Mouse (Mus musculus) retina, embryonic 14.5 days (tissue): ENCODE results near the gene Fgf12.

ENCODE experiments used
- DNase-seq: peaks from one replicate; pipeline ENCODE4 v3.0.0-alpha.2; 2015; ENCODE audit warnings: low spot score

Gene Fgf12

DNA sequence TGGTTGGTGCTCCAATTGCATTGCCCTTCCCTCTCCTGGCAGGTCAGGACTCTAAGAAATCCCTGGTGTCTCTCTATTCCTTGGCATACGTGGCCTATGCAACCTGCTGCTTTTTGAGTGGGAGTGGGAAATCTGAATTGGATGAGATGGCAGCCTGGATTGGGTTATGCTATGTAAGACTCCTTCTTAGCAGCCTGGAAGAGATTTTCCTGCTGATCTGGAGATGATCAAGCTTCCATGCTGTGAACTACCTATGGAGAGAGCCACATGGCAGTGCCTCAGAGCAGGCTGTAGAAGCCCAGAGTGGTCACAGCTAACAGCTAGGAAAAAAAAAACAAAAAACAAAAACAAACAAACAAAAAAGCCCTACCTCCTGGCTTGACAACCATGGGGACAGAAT, 277.3 kb downstream of the Fgf12 start:
- no peak for DNase-seq

DNA sequence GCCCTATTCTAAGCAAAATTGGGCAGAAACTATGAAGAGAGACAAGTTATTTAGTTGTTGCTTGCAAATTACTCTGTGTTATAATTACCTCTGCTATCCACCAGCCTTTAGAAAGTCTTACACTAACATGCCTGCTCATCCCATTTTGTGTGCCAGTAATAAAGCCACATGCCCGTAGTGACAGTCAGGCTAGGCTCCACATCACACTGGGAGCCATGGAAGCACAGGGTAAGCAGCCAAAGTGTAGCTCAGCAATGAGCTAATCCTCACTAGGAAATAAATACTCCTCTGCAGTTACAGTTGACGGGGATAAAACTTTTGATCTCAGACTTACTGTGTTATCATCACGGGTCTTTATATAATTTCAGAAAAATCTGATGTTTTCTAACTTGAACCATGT, 298.0 kb downstream of the Fgf12 start:
- DNase-seq: no peak

DNA sequence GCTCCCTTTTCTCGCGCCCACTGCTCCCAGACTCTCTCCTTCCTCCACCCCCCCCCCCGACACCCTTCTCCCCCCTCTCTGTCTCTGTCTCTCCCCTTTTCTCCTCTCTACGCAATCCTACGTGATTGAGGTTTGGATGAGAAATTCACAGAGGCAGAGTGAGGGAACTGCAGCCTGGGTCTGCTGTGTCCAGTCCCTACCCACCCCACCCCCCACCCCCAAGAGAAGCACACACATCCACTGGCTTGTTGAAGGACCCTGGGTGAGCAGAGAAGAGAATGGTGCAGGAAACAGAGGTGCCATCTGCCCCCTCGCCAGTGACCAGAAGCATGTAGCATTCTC, 305.8 kb downstream of the Fgf12 start:
- DNase-seq: peak; percentile 64

DNA sequence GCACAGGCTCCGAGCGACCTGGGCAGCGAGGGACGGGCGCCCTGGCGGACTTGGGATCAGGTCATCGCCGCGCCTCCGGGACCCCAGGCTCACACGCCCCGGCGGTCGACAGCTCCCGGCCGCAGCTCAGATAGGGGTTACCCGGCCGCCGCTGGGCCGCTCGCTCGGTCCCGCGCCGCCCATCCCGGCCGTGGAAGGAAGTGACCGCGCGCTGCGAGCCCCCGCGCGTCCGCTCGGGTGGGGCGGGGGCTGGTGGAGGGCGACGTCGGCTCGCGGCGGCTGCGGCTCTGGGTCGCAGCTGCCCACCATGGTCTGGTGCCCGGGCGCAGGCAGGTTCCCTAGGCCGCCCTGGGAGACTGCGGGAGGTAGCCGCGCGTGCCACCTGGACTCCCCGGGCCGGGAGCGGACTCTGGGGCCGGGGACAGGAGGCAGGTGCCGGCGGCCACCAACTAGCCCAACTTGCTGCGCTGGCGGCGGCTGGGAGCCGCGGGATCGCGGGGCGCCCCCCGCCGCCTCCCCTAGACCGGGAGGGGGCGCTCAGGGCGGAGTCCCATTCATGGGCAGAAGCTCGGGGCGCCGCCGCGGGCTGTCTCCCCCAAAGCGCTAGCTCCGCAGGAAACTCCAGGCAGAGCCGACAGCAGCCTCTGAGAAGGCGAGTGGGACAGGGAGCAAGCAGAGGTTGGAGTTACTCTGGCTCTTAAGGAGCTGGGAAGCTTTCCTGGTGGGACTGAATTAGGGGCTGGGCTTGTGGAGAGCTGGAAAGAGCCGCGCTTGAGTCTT, 306.3 kb downstream of the Fgf12 start:
- DNase-seq: peak; percentile 65

DNA sequence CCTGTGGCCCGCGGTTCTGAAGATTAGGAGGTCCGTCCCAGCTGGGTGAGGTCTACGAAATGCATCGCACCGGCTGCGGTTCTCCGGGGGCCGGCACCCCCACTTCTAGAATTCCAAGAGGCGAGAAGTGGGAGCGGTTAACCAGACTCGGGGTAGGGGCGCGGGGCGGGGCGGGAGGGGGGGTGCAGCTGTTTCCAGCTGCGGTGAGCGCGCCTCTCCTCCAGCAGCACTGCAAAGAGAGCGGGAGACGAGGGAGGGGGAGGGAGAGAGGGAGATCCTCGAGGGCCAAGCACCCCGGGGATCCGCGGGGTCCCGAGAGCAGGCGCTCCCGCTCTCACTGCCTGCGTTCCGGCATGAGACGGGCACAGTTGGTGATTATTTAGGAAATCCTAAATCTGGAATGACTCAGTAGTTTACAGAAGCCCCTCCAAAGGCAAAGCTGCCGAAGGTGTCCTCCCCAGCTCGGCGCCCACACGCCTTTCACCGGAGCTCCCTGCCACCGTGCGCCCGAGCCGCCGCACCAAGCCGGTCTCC, 307.0 kb downstream of the Fgf12 start:
- DNase-seq: no peak

DNA sequence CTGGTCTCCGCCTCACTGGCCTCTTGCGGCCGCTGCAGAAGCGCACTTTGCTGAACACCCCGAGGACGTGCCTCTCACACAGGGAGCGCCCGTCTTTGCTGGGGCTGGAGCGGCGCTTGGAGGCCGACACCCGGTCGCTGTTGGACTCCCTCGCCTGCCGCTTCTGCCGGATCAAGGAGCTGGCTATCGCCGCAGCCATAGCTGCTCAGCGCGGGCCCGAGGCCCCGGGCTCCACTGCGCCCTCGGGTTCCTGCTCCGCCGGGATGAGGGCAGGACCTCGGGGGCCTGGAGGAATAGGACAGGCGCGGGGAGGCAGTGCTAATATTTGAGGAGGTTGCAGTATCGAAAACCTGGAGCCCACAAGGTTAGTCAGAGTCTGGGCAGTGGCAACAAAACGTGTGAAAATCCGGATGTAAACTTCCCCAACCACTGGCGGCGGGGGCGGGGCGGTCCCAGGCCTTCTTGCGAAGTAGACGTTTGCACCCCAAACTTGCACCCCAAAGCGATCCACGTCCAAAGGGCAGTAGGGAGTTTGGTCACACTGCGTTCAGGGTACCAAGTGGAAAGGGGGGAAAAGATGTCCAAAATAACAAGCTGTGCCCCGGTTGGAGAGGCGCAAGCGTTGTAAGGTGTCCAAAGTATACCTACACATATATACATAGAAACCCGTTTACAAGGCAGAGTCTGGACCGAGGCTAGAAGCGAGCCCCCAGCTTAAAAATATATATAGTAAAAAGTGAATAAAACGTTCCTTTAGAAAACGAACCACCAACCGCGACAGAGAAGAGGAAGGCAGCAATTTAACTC, 307.7 kb downstream of the Fgf12 start:
- peak; percentile 66 for DNase-seq

DNA sequence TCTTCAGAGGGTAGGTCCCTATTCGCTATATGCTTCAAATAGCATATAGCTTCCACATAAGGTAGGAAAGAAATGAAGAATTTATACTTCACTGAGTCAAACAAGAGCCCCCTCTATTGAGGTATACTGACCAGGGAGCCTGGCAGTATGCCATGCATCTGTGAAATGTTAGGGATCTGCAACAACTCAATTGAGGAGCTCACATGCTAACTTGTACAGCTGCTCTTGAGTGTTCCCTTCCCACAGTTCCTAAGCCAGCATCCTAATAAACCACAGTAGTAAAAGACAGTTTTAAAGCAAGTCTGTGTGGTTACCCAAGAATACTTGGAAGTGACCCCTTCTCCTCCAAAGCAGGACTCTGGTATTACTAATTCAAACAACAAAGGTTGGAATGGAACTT, 331.3 kb downstream of the Fgf12 start:
- DNase-seq: no peak

DNA sequence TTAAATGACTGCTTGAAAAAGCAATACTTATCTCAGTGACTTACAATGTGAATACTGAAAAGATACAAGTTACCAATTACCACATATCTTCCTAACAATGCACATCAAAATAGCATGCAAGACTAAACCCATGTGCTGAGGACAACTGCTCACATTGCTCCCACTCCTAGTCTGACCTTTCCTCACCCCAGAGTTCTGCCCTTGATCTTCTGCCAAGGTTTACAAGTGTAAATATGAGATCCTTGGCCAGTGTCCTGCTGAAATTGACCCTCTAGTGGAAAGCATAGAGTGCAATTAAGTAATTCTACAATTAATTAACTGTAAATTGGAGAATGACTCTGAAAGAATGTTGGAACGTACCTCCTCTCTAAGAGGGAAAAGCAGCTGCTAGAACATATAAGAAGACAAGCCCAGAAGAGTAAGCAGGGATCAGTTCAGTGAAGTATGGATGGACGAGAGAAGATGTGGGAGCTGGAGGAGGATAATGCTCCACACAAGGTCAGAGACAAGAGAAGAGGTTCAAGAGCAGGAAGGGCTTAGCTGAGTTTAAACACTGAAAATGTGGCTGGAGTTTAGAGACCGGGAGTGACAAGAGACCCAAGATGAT, 333.1 kb downstream of the Fgf12 start:
- no peak for DNase-seq

DNA sequence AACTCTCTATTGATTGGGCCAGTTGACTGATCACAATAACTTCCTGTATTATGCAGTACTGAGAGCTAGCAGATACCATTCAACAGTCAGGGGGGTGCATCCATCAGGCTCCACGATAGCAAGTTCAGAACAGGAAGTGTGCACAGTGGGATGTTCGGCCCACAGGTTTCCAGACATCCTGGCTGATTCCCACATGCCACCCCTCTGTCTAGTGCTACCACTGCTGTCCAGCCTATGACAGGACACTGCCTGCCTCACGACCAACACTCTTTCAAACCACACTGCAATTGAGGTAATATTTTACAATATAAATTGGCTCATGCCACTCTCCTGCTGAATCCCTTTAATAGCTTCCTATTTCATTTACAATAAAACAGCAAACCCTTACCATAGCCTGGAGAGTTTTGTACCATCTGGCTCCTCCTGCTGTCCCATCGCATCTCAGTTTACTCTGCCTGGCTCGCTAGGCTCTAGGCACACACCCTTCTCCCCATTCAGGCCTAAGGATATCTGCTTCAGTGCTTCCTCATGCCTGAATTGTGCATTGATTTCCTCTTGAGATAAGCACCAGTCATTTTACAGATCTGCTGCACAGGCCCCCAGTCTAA, 341.6 kb downstream of the Fgf12 start:
- no peak for DNase-seq

DNA sequence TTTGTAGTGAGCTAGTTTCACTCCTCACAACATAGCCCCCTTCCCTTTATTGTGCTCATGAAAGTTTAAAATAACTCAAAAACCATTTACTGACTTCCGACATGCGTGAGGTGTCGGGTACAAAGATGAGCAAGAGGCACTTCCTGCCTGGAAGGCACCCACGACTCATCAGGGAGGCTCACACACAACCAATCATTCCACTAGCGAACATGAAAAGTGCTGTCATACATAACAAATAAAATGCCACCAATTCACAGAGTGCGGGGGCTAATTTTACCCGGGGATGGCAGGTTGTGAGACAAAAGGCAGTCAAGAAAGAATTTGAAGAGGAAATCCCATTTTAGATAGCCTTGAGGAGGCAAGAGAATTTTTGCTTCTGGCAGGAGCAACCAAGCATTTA, 344.6 kb downstream of the Fgf12 start:
- no peak for DNase-seq

DNA sequence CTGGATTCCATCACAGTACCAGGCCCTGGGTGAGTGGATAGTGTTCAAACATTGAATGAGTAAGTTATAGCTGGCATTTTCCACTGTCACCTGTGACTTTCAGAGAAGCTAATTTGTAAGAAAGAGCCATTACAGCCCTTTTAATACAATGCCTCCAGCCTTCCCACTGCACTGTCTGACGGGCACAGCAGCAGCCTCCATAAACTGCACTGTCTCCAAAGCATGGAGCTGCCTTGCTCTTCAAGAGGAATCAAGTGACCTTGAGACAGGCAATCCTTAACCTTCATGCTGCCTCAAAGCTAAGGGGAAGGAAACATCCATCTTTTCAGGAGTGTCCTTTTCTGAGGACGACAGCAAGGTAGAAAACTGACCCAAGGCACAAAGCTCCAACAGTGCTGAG, 345.0 kb downstream of the Fgf12 start:
- no peak for DNase-seq

DNA sequence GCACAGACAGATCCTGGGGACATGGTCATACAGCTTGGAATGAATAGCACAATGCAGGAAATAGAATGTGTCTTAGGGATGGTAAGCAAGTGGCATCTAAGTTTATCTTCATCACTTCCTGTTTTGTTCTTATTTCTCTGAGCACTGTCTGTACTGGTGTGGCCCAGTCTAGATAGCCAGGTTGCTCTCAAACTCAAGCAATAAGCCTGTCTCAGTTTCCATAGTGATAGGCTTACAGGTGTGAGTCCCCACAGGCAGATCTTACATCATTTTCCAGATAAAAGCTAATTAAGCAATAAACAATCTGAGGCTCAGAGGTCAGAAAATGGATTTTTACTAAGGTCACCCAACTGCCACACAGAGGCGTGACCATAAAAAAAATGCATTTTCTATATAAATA, 348.7 kb downstream of the Fgf12 start:
- DNase-seq: no peak

DNA sequence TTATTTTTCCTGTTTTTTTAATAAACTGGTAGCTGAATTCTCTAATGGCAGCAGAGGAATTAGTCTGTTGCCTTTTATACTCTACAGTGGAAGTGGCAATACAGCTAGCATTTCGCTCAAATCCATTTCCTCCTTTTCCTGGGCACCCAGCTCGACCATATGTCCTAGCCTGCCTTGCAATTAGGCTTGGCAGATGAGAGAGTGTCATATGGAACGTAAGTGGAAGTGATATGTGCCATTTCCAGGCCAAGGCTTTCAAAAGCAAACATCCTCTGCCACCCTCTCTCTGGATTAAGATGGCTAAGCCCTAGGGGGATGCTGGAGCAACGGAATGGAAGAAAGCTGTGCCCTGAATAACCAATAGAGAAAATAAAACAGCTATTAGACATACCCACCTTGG, 350.2 kb downstream of the Fgf12 start:
- DNase-seq: no peak

DNA sequence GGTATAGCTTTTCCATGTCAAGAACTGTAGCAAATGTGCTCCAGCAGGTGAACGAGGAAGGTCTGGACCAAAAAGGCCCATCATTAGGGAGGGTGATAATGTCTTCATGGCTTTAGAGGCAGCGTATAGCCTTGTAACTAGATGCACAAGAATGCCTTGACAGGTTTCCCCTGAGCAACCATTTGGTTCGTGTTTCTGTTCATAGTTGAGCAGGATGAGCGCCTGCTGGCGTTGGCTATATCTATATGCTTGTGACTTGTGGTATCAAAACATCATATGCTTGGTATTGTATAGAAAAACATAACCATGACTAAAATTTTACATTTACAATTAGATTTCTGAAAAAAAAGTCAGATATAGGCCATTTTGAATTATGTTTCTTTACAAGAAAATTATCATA, 361.6 kb downstream of the Fgf12 start:
- no peak for DNase-seq

DNA sequence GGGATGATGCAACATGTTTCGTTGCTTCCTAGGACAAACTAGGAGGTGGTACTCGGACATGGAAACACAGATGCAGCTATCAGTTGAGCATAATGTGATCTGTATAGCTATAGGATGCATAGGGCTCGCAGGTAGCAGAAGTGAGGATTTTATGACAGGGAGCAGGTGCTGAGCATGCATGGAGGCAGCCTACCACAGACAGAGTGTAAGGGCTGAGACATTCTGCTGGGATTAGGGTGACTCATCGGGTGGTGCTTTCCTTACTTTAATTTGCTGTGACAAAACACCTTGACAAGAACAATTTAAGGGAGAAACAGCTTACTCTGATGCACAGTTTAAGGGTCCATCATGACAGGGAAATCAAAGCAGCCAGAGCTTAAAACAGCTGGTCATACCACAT, 363.8 kb downstream of the Fgf12 start:
- no peak for DNase-seq

DNA sequence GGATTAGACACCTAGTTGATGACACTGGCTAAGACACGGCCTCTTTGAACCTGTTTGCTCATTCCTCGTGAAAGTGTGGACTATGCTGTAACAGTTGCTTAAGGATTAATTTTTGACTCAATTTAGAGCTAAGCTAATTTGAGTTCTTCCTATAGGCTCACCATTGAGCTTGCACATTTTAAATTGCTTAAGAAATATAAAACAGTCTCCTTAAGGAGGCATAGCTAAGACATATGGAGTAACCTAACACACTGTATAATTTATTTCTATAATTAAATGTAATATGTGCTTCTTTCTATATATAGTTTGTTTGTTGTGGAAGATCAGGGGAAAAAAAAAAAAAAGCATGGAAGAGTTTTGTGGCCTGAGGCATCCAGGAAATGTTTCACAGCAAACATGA, 378.1 kb downstream of the Fgf12 start:
- no peak for DNase-seq

DNA sequence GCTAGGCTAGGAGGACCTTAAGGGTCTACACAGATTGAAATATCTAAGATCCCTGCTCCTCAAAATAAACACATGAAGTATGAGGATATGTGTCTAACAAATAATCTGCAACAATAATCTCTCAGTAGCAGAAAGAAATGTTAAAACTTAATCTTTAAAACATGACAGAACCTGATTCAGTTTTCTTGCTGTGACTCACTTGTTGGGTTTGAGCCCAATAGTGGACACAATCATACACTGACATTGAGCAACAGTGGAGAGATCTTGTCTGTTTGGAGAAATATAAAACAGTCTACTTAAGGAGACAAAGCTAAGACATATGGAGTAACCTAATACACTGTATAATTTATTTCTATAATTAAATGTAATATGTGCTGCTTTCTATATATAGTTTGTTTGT, 379.6 kb downstream of the Fgf12 start:
- DNase-seq: no peak

DNA sequence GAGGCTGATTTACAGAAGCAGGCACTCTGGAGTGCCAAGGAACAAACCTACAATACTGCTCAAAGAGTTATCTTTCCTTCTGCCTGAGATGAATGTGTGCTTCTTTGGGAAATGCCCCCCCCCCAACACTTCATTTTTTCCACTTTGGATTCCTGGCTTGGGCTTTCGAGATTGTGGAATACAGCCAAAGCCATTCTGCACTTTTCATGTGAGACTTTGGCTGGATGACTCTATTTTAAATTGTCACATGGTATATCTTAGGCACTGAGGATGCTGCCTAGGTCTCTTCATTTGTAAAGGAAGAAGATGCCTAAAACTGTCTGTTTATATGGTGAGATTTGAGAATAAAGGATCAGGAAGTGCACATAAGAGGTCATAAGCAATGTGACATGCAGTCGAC, 402.2 kb downstream of the Fgf12 start:
- no peak for DNase-seq

DNA sequence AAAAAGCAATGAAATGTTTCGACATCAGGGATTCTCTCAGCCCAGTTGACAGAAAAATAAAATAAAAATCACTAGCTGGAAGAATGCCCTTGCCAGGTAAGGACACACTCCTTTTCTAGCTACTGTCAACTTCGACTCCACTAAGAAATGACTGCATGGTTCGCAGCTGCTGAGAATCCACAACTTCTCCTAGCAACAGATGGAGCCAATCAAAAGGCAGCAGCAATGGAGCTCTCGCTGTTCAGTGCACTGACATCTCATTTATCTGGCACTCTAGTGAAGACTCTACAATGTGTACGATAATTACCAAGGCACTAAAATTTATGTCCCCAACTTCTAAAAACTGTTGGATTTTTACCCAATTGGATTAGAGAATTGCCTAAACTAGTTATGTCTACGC, 407.5 kb downstream of the Fgf12 start:
- no peak for DNase-seq

DNA sequence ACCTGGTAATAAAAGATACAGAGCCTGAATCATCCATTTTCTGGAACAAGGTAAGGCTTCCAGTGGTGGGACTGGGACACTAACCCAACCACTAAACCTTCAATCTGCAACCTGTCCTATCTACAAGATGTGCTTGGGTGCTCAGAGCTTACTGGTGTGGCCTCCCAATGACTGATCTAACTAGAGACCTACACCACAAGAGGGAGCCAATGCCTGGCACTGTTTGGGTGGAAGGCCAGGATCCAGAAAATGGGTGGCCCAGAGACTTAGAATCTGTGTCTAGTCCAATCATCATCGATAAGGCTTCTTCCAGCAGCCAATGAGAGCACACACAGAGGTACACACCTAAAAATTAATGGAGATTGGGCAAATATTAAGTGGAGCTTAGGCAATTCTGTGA, 414.9 kb downstream of the Fgf12 start:
- DNase-seq: no peak

DNA sequence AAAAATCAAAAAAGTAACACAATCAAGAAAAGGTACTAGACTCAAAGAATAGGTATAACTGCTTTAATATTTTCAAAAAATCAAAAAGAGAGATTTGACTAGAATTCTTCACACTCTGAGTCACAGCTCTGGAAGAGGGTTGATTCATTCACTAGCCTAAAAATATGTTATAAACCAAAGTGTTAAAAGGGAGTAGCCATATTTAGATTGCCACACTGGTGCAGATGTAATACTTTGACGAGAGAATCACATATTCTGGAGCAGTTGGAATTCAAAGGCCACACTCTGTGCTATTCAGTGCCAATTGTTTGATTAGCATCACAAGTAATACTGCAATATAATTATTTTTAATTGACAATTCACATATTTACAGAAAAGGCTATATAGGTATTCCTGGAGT, 416.2 kb downstream of the Fgf12 start:
- DNase-seq: no peak

DNA sequence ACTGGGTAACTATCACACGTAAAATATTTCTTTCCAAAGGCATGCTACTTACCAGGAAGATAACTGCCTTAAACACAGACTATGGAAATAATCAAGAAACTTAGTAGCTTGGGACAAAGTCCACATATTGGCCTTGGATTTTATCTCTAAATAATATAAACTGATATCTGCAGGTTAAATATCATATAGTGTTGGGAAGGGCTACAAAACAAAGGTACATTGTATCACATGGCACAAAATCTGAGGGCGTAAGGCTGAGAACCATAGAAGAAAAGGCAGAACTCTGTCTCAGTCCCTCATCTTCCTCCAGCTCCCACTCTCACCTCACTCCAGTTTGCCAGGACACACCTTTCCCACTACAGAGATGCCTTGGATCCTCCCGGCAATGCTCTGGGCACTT, 417.8 kb downstream of the Fgf12 start:
- no peak for DNase-seq

DNA sequence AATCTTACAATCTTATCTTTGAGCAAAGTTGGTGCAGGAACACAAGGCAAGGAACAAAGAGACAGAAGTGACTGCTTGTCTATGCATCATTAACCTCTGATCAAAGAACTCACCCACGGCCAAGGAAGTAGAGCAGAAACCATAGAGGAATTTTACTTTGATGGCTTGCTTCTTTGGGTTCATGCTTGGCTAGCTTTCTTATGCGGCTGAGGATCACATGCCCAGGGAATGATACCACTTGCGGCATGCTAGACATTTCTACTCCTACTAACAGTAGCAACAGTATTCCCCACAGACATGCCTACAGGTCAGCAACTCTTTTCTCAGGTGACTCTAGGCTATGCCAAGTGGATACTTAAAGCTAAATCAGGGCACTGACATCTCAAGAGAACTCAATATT, 429.3 kb downstream of the Fgf12 start:
- DNase-seq: peak; percentile 21
